Mouse (Mus musculus) ovary, adult 18-20 months (tissue): Measurements from ENCODE around the gene Ddx55.
"Not testable (repeated sequence)": the region's sequence is repeated elsewhere in the genome, so short reads cannot be mapped to it uniquely, and the experiment has no call there.

ENCODE experiments used
- DNase-seq: peaks from one replicate; pipeline ENCODE4 v3.0.0; 2022; ENCODE audit warnings: low spot score, mixed read lengths

Ddx55 gene

DNA sequence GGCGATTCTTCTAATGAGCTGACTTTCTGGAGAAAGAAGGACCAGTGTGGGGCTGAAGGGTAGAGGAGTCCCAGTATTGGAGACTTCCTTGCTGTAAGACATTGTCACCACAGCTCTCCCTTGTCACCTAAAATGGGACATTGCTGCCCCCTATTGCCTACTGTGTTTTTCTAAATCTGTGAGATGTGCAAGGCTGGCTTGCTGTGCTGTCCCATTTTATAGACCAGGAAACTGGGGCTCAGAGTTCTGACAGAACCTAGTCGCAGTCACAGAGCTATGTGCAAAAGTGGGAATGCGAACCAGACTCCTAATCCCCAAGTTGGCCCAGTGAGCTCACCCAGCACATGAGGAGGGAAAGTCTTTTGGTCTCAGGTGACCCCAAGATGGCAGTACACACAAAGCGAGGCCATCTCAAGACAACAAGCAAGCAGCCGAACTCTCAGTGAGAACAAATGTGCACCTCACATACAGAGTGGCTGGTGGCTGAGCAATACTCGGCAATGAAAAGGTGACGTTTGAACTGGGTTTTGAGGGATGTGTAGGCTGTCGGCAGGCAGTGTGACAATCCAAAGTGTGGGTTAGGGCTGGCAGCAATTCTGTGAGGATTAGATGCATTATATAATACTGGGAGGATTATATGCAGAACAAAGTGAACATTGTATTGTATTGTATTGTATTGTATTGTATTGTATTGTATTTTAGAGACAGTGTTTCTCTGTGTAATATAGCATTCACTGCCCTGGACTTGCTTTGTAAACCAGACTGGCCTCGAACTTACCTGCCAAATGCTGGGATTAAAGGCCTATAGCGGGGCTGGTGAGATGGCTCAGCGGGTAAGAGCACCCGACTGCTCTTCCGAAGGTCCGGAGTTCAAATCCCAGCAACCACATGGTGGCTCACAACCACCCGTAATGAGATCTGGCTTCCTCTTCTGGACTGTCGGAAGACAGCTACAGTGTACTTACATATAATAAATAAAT is 13.6 kb upstream of the Ddx55 start:
- DNase-seq: no peak

- no peak for DNase-seq
Measured at GRCm38 (mm10) chr5:124539905-124540304, 12.8 kb upstream of the Ddx55 start.

DNA sequence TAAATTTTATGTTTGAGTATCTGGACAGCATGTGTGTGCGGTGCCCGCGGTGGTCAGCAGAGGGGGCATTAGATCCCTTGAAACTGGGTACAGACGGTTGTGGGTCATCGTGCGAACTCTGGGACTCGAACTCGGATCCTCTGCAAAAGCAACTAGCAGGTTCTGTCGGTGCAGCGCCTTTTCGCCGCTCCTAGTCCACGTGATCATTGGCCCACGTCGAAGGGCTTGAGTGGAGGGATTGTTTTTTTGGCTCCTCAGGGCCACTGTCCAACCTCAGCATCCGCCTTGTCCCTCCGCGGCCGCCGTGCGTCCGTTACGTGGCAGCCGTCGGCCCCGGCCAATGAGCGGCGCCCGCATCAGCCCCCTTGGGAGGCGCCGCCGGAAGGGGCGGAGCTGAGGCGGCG is 12.3 kb upstream of the Ddx55 start, which contains the start of gene Tmed2:
Tmed2 (plus strand) TSS at position 313 of the 404 bp plus-strand sequence.
- peak; percentile 94 for DNase-seq

- peak; percentile 59 for DNase-seq
Measured at GRCm38 (mm10) chr5:124540905-124541601, 11.6 kb upstream of the Ddx55 start.

DNA sequence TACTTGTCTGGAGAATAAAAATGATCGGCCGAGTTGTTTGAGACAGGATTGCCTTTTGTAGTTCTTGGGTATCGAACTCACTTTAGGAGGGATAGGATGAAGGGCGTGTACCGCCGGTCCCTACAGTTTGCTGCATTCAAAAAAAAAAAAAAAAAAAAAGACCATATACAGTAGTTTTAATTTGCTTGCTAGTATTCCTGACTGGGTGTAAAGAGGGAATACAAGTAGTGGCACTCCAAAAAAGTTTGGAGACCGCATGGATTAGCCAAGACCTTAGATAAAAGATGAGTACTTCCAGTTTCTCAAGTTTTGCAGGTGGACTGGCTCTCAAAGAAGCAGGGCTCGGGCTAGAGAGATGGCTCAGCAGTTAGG is 11.1 kb upstream of the Ddx55 start:
- DNase-seq: no peak

DNA sequence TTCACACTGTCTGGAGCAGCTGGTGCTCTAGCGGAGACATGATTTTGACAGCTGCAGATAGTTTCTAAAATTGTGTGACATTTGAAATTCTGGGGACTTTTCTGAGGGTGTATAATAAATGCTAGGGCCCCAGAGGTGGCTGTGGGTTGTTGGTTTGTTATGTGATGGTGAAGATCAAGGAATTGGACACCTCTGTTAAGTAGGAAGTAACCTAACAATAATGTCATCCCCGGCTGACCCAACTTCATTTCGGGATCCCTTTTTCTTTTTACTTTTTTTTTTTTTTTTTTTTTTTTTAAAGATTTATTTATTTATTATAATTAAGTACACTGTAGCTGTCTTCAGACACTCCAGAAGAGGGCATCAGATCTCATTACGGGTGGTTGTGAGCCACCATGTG is 1.9 kb upstream of the Ddx55 start:
- DNase-seq: not testable (repeated sequence)

DNA sequence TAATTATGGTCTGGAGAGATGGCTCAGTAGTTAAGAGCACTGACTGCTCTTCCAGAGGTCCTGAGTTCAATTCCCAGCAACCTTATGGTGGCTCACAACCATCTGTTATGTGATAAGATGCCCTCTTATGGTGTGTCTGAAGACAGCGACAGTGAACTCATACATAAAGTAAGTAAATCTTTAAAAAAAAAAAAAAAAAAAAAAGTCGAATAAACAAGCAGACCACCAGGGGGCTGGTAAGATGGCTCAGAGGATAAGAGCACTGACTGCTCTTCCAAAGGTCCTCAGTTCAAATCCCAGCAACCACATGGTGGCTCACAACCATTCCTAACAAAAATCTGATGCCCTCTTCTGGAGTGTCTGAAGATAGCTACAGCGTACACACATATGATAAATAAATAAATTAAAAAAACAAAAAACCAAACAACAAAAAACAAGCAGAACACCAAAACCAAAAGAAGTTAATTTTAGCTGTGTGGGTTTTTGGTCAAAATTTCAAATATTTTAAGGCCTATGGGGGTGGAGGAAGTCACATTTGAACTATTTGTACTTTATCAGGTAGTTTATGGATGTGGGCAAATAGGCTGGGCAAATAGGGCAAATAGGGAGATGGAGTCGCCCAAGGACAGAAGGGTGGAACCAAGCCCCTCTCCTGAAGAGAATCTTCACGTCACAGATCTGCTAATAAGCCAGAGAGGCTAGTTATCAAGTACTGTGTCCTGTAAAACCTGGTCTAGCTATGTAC is 1.1 kb upstream of the Ddx55 start:
- DNase-seq: not testable (repeated sequence)

DNA sequence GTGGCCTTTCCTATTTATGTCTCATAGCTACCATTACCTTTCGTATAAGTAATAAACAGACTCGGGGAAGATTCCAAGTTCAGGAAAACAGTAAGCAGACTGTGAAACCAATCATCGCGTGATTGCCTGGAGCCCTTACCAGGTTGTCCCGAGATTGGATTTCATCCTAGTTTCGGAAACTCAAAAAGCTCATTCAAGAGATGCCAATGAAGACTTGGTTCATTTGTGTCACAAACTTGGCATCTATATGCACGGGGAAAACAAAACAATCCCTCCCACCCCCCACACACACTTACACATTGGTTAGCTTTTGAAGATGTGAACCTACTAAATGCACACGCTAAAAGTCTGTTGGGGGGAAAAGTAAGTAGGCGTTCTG is 581 bp upstream of the Ddx55 start:
- no peak for DNase-seq

- no peak for DNase-seq
Measured at GRCm38 (mm10) chr5:124553607-124554006, 943 bp downstream of the Ddx55 start.

DNA sequence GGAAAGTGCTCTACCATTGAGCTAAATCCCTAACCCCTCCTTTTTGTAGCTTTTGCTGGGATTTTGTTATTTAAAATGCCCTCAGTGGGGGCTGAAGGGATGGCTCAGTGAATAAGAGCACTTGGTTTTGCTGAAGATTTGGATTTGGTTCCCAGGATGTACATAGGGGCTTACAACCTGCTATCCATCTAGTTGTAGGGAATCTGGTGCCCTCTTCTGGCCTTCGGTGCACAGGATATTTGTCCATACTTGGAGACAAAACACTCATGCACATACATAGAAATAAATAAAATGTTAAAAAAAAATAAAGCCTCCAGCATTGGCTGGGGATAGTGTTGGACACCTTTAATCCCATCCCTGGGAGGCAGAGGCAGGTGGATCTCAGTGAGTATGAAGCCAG is 2.5 kb downstream of the Ddx55 start:
- no peak for DNase-seq

DNA sequence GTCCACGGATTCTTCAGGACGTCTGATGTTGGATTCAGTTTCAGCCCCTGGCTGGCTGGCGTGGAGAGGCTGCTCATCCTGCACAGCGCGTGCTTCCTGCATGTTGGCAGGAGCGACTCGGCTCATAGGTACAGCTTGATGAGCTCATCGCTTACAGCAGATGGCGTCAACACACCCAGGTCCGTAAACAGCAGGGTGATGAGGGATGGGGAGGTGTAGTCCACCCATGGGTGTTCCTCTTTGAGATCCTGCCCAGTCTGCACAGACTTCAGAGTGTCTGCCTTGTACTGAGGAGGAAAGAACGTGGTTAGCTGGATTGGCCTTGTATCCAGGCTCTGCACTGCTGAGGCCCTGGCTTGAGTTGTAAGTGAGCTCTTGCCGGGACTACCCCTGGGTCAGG is 18.4 kb downstream of the Ddx55 start:
- DNase-seq: no peak

DNA sequence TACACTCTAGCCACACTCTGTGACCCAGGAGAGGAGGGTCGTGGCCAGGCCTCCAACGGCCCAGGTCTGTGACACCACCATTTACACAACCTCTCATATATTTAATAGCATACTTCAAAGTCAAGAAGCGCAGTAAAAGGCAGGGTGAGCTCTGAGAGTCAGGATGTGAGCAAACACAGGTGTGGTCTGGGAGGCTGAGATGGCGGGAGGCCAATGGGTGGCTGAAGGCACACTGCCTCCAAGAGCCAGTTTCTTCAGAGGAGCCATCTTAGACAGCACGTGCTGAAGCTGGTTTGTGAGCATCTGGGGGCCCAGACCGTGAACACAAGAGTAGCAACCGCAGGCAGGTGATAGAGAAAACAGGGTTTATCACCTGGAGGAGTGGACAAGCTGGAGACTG is 22.8 kb downstream of the Ddx55 start:
- DNase-seq: no peak

DNA sequence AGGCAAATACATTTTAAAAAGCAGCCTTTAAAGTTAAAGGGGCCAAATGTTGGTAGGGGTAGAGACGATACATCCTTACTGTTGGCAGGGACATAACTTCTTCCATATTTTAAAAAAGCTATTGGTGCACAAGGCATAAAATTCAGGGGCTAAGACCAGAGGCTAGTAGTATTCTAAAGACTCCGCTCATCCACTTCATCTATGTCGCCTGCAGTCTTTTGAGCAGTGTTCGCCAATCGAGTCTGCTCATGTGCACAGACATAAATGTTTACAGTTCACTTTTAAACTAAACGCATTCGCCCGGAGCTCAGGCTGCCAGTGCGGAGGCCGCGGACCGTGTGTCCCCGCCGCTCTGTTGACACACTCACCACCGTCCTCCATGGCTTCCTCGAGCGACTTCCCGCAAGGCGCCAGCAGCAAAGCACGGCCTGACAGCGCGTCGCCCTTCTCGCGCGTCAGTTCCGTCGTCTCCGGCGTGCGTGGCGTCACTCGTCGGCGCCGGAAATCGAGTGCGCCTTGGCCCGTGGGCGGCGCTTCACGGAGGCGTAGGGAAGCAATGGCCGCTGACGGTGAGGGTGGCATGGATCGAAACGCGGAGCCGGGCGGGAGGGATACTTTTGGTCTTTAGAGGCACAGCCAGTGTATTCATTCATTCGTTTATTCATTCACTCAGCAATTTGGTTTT is 26.1 kb downstream of the Ddx55 start, which contains the start of the genes Eif2b1 and Gtf2h3:
Eif2b1 (minus strand) TSS at position 499 of the 685 bp plus-strand sequence.
Gtf2h3 (plus strand) TSS at position 508 of the 685 bp plus-strand sequence.
- DNase-seq: peak; percentile 85

DNA sequence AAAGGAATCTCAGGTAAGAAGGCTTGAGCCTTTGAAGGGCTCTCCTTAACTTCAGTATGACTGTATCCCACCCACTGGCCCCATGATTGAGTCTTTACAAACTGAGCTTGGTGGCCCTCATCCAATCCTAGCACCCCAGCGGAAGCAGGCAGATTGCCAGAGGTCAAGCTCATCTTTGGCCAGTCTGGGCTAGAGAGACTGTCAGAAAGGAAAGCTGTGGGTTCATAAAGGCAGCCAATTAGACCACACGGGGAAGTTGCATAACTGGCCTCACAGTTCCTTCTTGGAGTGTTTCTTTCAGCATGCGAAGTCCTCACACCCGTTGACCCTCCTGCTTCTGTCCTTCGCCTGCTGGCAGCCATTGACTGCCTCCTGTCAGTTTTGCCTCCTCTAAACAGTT is 29.9 kb downstream of the Ddx55 start:
- no peak for DNase-seq

DNA sequence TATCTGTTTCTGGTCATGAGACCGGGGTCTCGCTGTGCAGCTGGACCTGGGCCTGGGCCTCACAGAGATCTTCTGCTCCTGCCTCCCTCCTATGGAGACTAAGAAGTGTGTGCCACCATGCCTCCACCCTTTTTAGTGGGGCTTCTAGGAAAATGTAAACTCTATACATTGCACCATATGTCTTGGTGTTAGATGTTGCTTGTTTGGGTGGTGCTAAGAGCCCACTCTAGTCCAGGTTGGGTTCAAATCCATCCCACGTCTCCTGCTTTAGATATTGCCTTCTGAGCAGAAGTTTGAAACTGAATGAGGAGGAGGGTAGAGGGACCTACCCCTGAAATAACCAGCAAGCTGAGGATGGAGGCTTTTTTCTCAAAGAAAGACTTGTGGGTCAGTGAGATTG is 40.1 kb downstream of the Ddx55 start:
- no peak for DNase-seq

GRCm38 (mm10) chr5:124598224-124599174 is 45.8 kb downstream of the Ddx55 start:
- DNase-seq: peak; percentile 93

DNA sequence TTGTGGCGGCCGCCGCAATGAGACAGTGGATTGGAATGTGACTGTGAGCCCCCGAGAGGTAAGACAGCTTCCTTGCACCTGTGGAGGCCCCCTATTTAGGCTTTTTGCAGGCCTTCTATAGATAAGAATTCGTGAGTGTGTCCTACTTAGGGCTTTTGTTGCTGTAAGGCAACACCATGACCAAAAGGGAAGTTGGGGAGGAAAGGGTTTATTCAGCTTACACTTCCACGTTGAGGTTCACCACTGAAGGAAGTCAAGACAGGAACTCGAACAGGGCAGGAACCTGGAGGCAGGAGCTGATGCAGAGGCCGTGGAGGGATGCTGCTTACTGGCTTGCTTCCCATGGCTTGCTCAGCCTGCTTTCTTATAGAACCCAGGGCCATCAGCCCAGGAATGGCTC is 47.1 kb downstream of the Ddx55 start:
- not testable (repeated sequence) for DNase-seq

DNA sequence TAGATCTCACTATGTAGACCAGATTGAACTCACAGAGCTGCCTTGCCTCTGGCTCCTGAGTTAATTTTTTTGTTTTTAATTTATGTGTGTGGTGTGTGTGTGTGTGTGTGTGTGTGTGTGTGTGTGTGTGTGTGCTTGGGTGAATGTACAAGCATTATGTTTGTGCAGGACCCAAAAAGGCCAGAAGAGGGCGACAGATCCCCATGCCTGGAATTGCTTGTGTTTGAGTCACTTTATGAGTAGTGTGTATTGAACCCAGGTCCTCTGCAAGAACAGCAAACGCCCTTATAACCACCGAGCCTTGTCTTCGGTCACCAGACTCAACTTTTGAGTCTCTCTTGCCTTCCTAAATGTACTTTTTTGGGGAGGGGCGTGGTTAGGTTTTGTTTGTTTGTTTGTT is 49.7 kb downstream of the Ddx55 start:
- DNase-seq: no peak

GRCm38 (mm10) chr5:124604296-124604695 is 51.6 kb downstream of the Ddx55 start:
- DNase-seq: no peak

DNA sequence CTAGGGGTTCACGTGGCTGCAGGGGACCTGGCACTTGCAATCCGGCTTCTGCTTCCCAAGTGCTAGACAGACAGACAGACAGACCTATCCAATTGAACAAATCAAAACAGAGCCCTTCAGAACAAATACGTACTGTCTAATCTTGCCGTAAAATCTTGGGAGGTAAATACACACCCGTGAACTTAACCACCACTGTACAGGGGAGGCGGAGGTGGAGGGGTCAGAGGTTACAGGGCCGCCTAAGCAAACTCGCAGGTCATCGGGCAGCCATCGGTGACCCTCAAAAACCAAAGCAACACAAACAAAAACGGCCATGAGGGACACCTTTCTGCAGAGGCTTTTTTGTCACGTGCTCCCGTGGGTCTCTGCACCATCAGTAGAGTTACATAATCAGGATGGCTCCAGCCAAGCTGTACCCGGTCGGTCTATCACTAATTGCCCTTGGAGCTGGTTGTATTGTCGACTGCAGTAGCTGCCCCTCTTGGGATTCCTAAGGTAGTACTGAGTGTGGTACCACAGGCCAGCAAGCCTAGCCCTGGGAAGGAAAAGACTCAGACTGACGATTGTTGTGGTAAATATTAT is 52.5 kb downstream of the Ddx55 start:
- no peak for DNase-seq
